Mouse (Mus musculus) embryonic facial prominence, embryonic 12.5 days (tissue): ENCODE measurements at regions not wholly inside any gene's neighbourhood (a gene's known extent, or its start where the extent isn't known, plus 50 kb on each side); places are given as distances from the start of the nearest gene placed in this dataset.

Experiments
- ATAC-seq: fragments of 200-750 bp; cut with Nextera tagmentation; 2 replicates; pipeline ENCODE4 v1.8.0; 2017; ENCODE audit not compliant: insufficient number of reproducible peaks, insufficient read depth, low FRiP score, low TSS enrichment
- H3K27ac ChIP-seq: fragments of 300-500 bp; sonication (generic); 2 replicates; pipeline ENCODE4 v1.5.1; 2016; ENCODE audit warnings: mild to moderate bottlenecking
- H3K27me3 ChIP-seq: fragments of 300-500 bp; sonication (generic); 2 replicates; pipeline ENCODE4 v1.6.1; 2016; ENCODE audit warnings: mild to moderate bottlenecking, moderate library complexity
- H3K36me3 ChIP-seq: fragments of 300-500 bp; sonication (generic); 2 replicates; pipeline ENCODE4 v1.6.1; 2016; ENCODE audit warnings: mild to moderate bottlenecking
- H3K4me1 ChIP-seq: fragments of 300-500 bp; sonication (generic); 2 replicates; pipeline ENCODE4 v1.6.1; 2016
- H3K4me2 ChIP-seq: fragments of 300-500 bp; sonication (generic); replicated peaks from 2 replicates; pipeline ENCODE4 v1.6.1; 2016; ENCODE audit warnings: mild to moderate bottlenecking, moderate library complexity
- H3K4me3 ChIP-seq: fragments of 300-500 bp; sonication (generic); 2 replicates; pipeline ENCODE4 v1.5.1; 2016; ENCODE audit warnings: mild to moderate bottlenecking
- H3K9ac ChIP-seq: fragments of 300-500 bp; sonication (generic); 2 replicates; pipeline ENCODE4 v1.6.1; 2016; ENCODE audit warnings: mild to moderate bottlenecking, moderate library complexity
- H3K9me3 ChIP-seq: fragments of 300-500 bp; sonication (generic); 2 replicates; pipeline ENCODE4 v1.6.1; 2016; ENCODE audit warnings: mild to moderate bottlenecking, moderate library complexity
- WGBS: fragments of 180-500 bp; shearing (Covaris S2); methylation state at CpG from one replicate; pipeline ENCODE4 v1.1.7; 2016; 5-methylcytosine and 5-hydroxymethylcytosine counted together

DNA sequence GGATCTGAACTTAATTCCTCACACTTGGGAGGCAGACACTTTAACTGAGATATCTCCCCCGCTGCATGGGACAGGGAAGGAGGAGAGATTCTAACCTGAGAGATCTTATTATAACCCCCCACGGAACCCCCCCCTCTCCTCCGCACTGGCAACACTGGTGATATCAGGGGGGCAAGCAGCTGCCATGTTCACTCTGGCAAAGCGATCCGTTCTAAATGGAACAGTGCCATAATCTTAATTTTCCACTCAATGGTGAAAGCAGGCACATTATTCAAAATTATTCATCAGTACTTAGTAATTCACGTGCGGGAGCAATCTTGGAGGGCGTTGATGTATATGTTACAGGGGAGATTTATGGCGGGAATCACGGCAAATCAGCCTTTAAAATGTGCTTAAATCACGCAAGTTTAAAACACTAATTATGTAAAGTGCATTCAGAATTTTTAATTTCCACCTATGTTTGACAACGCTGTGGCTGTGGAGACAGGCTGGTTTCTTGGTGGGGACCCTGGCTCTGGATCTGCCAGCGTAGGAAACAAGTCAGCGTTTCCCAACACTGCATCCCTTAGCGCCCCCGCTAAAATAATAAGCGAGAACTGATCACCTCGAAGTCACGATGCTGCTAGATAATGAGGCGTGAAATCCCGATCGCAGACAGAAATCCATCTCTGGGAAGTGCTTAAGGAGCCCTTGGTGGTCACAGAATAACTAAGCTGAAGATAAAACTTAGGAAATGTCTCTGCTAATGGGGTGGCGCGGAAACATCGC, 354.7 kb downstream of the Cdh26 start:
- ATAC-seq, result no peak

DNA sequence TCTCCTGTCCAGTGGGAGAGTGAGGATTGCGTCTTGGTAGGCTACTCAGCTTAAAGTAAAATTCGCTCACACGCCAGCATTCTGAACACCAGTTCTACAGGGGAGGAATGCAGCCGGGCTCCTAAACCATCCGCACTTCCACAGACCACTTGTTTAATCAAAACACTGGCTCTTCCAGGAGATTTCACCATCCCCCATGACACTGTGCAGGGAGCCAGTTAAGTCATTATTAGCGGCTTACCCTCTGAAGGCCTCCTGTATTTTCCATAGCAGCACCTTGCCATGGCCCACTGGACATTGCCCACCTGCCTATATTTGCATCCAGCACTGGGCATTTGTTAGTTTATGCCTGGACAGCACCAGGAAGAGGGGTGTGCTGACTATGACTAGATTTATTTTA, 355.5 kb downstream of the Cdh26 start:
- no peak for ATAC-seq
- H3K27me3 ChIP-seq, result no peaks in the 10 kb centered on the region
- H3K9me3 ChIP-seq, result no peaks in the 10 kb centered on the region
- no peak overlapping the region for H3K9ac ChIP-seq
- no peaks in the 10 kb centered on the region for H3K36me3 ChIP-seq
- no peak overlapping the region for H3K4me2 ChIP-seq
- no peak overlapping the region for H3K27ac ChIP-seq
- H3K4me1 ChIP-seq, result peaks cover 2% of the 10 kb centered on the region; the same call in 1 of the 2 replicates
- WGBS, result 45% methylated on average over 6 of the region's 6 CpGs
- no peak overlapping the region for H3K4me3 ChIP-seq

More for the DNA sequence above, 354.7 kb downstream of the Cdh26 start:
- H3K4me1 ChIP-seq, result peaks cover 2% of the 10 kb centered on the region; the same call in 1 of the 2 replicates
- H3K27ac ChIP-seq, result no peak overlapping the region
- H3K4me2 ChIP-seq, result no peak overlapping the region
- H3K4me3 ChIP-seq, result no peak overlapping the region
- no peaks in the 10 kb centered on the region for H3K27me3 ChIP-seq
- WGBS, result 76% methylated on average over 25 of the region's 25 CpGs
- no peaks in the 10 kb centered on the region for H3K9me3 ChIP-seq
- no peak overlapping the region for H3K9ac ChIP-seq
- no peaks in the 10 kb centered on the region for H3K36me3 ChIP-seq

DNA sequence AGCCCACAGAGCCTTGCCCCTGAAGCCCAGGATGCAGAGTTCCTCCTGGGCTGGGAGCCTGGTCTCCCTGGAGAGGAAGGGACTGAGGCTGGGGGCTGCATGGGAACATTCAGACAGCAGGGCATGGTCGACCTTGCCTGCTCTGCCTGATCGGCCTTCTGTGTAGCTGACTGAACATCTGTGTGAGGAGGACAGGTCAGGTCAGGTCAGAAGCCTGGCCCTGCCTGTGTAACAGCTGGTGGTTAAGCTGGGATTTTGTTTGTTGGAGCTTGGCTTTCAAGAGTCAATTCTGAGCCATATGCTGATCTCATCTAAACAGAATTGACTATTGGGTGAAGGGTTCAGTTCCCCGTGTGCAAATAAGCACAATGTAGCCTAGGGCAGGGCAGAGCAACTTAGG, 365.5 kb downstream of the Cdh26 start:
- Histone ChIP-seq H3K4me2 (no peak overlapping the region), H3K4me3 (no peak overlapping the region), H3K9me3 (no peaks in the 10 kb centered on the region), H3K36me3 (no peaks in the 10 kb centered on the region), H3K27me3 (no peaks in the 10 kb centered on the region), H3K9ac (no peak overlapping the region), H3K27ac (no peak overlapping the region), H3K4me1 (0 out of 2 replicates have a peak, but pooled peaks cover 3% of the 10 kb centered on the region)
- ATAC-seq, result no peak
- WGBS, result 36% methylated on average over 3 of the region's 3 CpGs

DNA sequence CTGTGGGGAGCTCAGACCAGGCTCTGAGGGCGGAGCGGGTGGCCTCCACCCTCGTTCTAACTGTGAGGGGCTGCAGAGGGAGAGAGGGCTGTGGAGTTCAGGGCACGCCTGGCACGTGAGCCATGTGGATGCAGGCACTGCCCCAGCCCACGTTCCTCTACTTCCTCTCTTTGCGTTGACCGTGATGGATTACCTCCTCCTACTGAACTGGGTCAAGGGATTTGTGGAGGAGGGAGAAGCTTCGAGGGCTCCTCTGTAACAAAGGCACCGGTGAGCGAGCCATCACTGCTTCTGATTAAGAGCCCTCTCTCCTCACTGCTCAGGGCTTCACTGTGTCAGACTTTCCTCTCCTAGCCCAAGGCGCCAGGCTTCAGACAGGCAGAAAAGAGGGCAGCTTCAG, 371.1 kb downstream of the Cdh26 start:
- 50% methylated on average over 12 of the region's 12 CpGs for WGBS
- no peak overlapping the region for H3K27ac ChIP-seq

DNA sequence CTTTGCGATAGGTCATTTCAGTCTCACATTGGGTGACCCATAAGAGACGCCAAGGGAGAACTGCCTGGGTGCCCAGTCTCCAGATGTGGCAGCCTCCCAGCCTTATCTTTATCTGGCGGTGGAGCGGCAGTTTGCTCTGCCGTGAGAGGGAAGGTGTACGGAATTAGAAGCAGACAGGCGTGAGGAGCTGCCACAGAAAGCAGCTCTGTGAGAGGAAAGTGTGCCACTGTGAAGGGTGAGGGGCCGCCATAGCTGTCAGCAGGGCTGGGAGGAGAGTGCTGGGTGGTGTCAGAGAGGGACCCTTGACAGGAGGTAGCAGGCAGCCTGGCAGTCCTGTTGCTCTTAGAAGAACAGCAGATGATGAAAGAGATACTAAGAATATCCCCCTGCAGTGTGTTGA, 375.0 kb downstream of the Cdh26 start:
- Histone ChIP-seq H3K4me3 (no peak overlapping the region), H3K4me1 (peaks cover 8% of the 10 kb centered on the region; the same call in 1 of the 2 replicates), H3K9ac (no peak overlapping the region), H3K27me3 (no peaks in the 10 kb centered on the region), H3K27ac (no peak overlapping the region), H3K4me2 (no peak overlapping the region), H3K9me3 (no peaks in the 10 kb centered on the region), H3K36me3 (no peaks in the 10 kb centered on the region)
- WGBS, result 71% methylated on average over 8 of the region's 8 CpGs
- ATAC-seq, result no peak

More for the DNA sequence above, 371.1 kb downstream of the Cdh26 start:
- 0 out of 2 replicates have a peak, but pooled peaks cover 5% of the 10 kb centered on the region for H3K4me1 ChIP-seq
- no peak overlapping the region for H3K9ac ChIP-seq
- H3K4me3 ChIP-seq, result no peak overlapping the region
- H3K27me3 ChIP-seq, result no peaks in the 10 kb centered on the region
- H3K4me2 ChIP-seq, result no peak overlapping the region
- no peaks in the 10 kb centered on the region for H3K36me3 ChIP-seq
- H3K9me3 ChIP-seq, result no peaks in the 10 kb centered on the region
- ATAC-seq, result no peak

DNA sequence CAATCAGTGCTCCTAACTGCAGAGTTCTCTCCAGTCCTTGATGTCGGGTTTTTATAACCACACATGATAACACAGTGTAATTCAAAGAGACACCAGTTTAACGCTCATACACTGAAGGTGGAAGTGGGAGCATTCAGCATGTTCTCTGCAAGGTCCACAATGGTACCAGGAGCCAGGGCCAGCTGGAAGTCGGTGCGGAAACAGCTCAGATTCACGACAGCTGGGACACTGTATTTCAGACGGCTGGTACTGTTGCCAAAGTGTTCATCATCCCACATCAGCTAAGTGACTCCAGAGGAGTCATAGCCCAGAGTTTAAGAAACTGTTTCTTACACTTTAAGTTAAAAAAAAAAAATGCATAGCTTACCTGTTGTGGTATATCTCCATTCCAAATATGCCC, 391.2 kb downstream of the Cdh26 start:
- Histone ChIP-seq H3K4me1 (no peaks in the 10 kb centered on the region), H3K9ac (no peak overlapping the region), H3K27ac (no peak overlapping the region), H3K36me3 (no peaks in the 10 kb centered on the region), H3K27me3 (no peaks in the 10 kb centered on the region), H3K9me3 (no peaks in the 10 kb centered on the region), H3K4me3 (no peak overlapping the region), H3K4me2 (no peak overlapping the region)
- ATAC-seq, result no peak
- WGBS, result 77% methylated on average over 6 of the region's 6 CpGs

DNA sequence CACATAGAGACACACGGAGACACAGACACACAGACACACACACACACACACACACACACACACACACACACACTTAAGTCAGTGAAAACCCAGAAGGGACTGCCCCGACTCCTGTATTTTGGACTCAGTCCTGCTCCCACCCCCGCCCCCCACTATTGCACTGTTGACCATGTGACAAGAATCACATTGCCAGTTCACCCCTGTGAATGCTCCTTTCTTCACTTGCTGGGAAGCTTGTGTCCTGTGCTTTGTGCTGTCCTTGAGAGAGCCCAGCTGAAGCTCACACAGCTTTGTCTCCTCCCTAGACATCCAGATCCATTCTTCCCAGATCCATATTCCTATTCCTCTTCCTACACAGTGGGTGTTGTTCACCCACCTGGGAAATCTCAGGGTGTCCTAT, 400.0 kb downstream of the Cdh26 start:
- Histone ChIP-seq H3K27me3 (0 out of 2 replicates have a peak, but pooled peaks cover 4% of the 10 kb centered on the region), H3K4me1 (no peaks in the 10 kb centered on the region), H3K4me3 (no peak overlapping the region), H3K9me3 (no peaks in the 10 kb centered on the region), H3K9ac (no peak overlapping the region), H3K27ac (no peak overlapping the region), H3K36me3 (no peaks in the 10 kb centered on the region), H3K4me2 (no peak overlapping the region)
- 77% methylated on average over 3 of the region's 3 CpGs for WGBS
- no peak for ATAC-seq

DNA sequence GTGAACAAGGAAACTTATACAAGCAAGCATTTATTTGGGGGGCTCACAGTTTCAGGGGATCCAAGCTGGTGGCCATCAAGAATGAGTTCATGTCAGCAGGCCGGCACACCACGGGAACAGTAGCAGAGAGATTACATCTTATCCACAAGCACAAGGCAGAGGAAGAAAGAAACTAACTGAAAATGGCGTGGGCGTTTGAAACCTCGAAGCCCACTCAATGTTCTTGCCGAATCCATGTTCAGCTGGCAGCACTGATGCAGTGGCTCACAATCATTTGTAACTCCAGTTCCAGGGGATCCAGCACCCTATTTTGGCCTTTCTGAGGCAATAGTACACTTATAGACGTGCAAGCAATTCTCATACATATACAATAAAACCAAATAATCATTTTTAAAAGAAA, 404.7 kb downstream of the Cdh26 start:
- Histone ChIP-seq H3K27me3 (no peaks in the 10 kb centered on the region), H3K4me2 (no peak overlapping the region), H3K4me1 (peaks cover 9% of the 10 kb centered on the region; the same call in 1 of the 2 replicates), H3K36me3 (no peaks in the 10 kb centered on the region), H3K9me3 (no peaks in the 10 kb centered on the region), H3K4me3 (no peak overlapping the region), H3K27ac (no peak overlapping the region), H3K9ac (no peak overlapping the region)
- ATAC-seq, result no peak
- 82% methylated on average over 7 of the region's 7 CpGs for WGBS

DNA sequence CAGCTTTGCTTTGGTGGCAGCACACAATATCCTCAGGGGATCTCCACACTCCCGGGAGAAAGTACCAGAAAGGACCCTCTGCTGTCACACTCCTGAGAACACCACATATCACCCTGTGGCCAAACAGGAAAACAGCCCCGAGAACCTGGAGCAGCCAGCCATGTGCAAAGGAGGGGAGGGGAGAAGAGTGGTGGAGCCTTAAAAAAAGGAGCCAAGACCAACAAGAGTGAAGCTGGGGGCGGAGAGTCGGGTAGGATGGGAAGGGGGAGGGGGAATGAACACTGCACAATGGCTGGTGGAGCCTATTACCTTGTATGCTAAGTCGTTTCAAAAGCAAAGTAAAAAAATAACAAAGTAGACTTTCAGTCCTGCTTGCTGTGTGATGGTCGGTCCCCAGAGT, 408.2 kb downstream of the Cdh26 start:
- Histone ChIP-seq H3K4me2 (no peak overlapping the region), H3K27me3 (no peaks in the 10 kb centered on the region), H3K27ac (no peak overlapping the region), H3K9ac (no peak overlapping the region), H3K36me3 (no peaks in the 10 kb centered on the region), H3K4me3 (no peak overlapping the region), H3K9me3 (no peaks in the 10 kb centered on the region), H3K4me1 (peaks cover 9% of the 10 kb centered on the region; the same call in 1 of the 2 replicates)
- 15% methylated on average over 6 of the region's 6 CpGs for WGBS
- ATAC-seq, result no peak; the same call in 1 of the 2 replicates

DNA sequence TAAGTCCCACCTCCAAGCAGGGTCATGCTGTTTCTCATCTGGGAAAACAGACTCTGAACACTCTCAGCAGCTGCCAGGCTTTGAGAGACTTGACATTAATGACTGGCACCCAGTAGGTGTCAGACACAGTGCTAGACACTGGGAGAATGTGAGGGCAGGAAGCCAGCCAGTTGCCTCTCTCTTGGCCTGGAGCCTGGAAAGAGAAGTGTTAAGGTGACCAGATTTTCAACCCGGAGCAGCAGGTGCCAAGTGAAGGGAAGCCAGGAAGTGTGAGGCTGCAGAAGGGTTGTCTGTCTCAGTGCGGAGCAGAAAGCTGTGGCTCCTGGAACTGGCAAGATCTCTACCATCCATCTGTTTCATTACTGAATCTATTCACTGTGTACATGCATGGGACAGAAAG, 410.6 kb downstream of the Cdh26 start:
- Histone ChIP-seq H3K9me3 (no peaks in the 10 kb centered on the region), H3K9ac (no peak overlapping the region), H3K36me3 (no peaks in the 10 kb centered on the region), H3K4me3 (no peak overlapping the region), H3K4me1 (peaks cover 9% of the 10 kb centered on the region; the same call in 1 of the 2 replicates), H3K4me2 (no peak overlapping the region), H3K27ac (no peak overlapping the region), H3K27me3 (no peaks in the 10 kb centered on the region)
- 80% methylated on average over 2 of the region's 2 CpGs for WGBS
- ATAC-seq, result no peak

DNA sequence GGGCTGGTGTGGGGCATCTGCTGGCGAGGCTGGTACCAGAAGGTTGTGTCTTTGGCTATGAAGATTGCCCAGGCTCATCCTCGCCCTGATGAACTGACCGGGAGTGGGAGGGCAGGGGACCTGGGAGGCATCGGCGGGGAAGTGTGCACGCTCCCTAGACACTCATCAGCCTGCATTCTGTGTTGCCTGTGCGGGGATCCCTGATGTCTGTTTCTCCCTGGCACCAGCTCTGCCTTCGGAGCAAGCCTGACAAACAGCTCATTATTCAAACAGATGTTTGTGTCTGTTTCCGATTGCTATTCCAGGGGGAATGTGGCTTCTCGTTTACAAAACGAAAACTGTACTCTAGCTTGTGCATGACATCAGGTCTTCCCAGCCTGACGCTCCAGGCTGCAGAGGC, 412.3 kb downstream of the Cdh26 start:
- no peak for ATAC-seq
- no peak overlapping the region for H3K4me3 ChIP-seq
- no peaks in the 10 kb centered on the region for H3K9me3 ChIP-seq
- no peaks in the 10 kb centered on the region for H3K36me3 ChIP-seq
- no peak overlapping the region for H3K9ac ChIP-seq
- H3K4me1 ChIP-seq, result peaks cover 9% of the 10 kb centered on the region; the same call in 1 of the 2 replicates
- H3K27me3 ChIP-seq, result no peaks in the 10 kb centered on the region
- no peak overlapping the region for H3K27ac ChIP-seq
- 56% methylated on average over 12 of the region's 12 CpGs for WGBS
- H3K4me2 ChIP-seq, result no peak overlapping the region

DNA sequence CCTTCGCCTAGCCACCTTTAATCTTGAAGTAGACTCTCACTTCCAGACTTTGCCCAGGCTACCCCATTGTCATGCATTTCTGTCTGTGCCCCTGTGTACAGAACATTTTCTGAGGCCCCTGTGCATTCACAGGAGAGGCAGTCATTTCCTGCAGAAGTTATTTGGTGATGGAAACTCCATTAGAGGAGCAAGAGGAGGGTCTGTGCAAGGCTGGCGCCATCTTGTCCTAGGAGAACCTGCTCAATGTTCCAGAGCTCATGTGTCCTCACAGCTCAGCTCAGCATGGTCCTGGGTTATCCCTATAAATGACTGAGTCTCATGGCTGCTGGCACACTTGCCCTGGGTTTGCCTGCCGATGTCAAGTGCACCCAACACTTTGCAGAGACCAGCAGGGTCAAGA, 413.1 kb downstream of the Cdh26 start:
- no peak for ATAC-seq
- no peak overlapping the region for H3K9ac ChIP-seq
- no peak overlapping the region for H3K4me3 ChIP-seq
- H3K4me1 ChIP-seq, result peaks cover 7% of the 10 kb centered on the region; the same call in 1 of the 2 replicates
- no peaks in the 10 kb centered on the region for H3K36me3 ChIP-seq
- no peak overlapping the region for H3K4me2 ChIP-seq
- WGBS, result 87% methylated on average over 3 of the region's 3 CpGs
- H3K27me3 ChIP-seq, result no peaks in the 10 kb centered on the region
- no peaks in the 10 kb centered on the region for H3K9me3 ChIP-seq
- no peak overlapping the region for H3K27ac ChIP-seq
